Mouse (Mus musculus) C2C12 (cell line): ENCODE results near the gene Cox6a2.

Experiments
- CTCF ChIP-seq: IDR thresholded peaks from one replicate; pipeline ENCODE4 v1.5.1; 2011; ENCODE audit not compliant: control insufficient read depth, insufficient read depth, insufficient read length
- MYOG ChIP-seq: IDR thresholded peaks from one replicate; pipeline ENCODE4 v1.6.1; 2011; ENCODE audit not compliant: control insufficient read depth, insufficient read length; ENCODE audit errors: extremely low read depth
- USF1 ChIP-seq: IDR thresholded peaks from one replicate; pipeline ENCODE4 v1.6.1; 2011; ENCODE audit warnings: low read depth, mild to moderate bottlenecking, control low read depth, moderate library complexity

- no peak for TF ChIP-seq CTCF
- no peak for TF ChIP-seq MYOG
- TF ChIP-seq USF1, result no peak
These were observed 32.8 kb upstream of the Cox6a2 start for GRCm38 (mm10) chr7:128238991-128239390.
